Mouse (Mus musculus) midbrain, postnatal 0 days (tissue): ENCODE measurements around the gene Arf1. TPM values are rescaled to one million over a fixed set of nuclear protein-coding genes. Genes with fewer than 3 reads are reported as not detected.

Experiments used
- ATAC-seq: fragments of 200-750 bp; cut with Nextera tagmentation; 2 replicates; pipeline ENCODE4 v1.8.0; 2017; ENCODE audit warnings: moderate number of reproducible peaks, mild to moderate bottlenecking, moderate TSS enrichment, moderate library complexity; ENCODE audit not compliant: low FRiP score
- DNase-seq: peaks from one replicate; pipeline ENCODE4 v3.0.0-alpha.2; 2015; ENCODE audit warnings: low spot score
- H3K27ac ChIP-seq: fragments of 300-500 bp; sonication (generic); 2 replicates; pipeline ENCODE4 v1.5.1; 2014; ENCODE audit warnings: low read depth, mild to moderate bottlenecking, low read length, mixed read lengths
- H3K27me3 ChIP-seq: fragments of 300-500 bp; sonication (generic); 2 replicates; pipeline ENCODE4 v1.6.1; 2014; ENCODE audit warnings: low read length, control low read depth, mixed read lengths; ENCODE audit not compliant: insufficient read depth
- H3K36me3 ChIP-seq: fragments of 300-500 bp; sonication (generic); 2 replicates; pipeline ENCODE4 v1.6.1; 2014; ENCODE audit warnings: low read length, control low read depth, mixed read lengths; ENCODE audit not compliant: insufficient read depth
- H3K4me1 ChIP-seq: fragments of 300-500 bp; sonication (generic); 2 replicates; pipeline ENCODE4 v1.6.1; 2014; ENCODE audit warnings: mild to moderate bottlenecking, control low read depth, antibody characterized with exemption, low read length, mixed read lengths; ENCODE audit not compliant: insufficient read depth
- H3K4me2 ChIP-seq: fragments of 300-500 bp; sonication (generic); 2 replicates; pipeline ENCODE4 v1.6.1; 2014; ENCODE audit warnings: low read depth, mild to moderate bottlenecking, low read length, mixed read lengths; ENCODE audit not compliant: poor library complexity, severe bottlenecking
- H3K4me3 ChIP-seq: fragments of 300-500 bp; sonication (generic); 2 replicates; pipeline ENCODE4 v1.5.1; 2014; ENCODE audit warnings: low read depth, mild to moderate bottlenecking, low read length, moderate library complexity
- H3K9ac ChIP-seq: fragments of 300-500 bp; sonication (generic); replicated peaks from 2 replicates; pipeline ENCODE4 v1.6.1; 2014; ENCODE audit warnings: mild to moderate bottlenecking, low read length, moderate library complexity, mixed read lengths; ENCODE audit not compliant: poor library complexity, severe bottlenecking
- H3K9me3 ChIP-seq: fragments of 300-500 bp; sonication (generic); 2 replicates; pipeline ENCODE4 v1.6.1; 2016; ENCODE audit warnings: low read length, control low read depth
- CTCF ChIP-seq: IDR thresholded peaks from 2 replicates; pipeline ENCODE4 v1.5.1; 2016; ENCODE audit warnings: antibody characterized with exemption, mild to moderate bottlenecking
- WGBS: fragments of 180-500 bp; shearing (Covaris S2); extraction: QIAGEN DNeasy Blood & Tissue Kit; methylation state at CpG from one replicate; pipeline ENCODE4 v1.1.7; 2014; 5-methylcytosine and 5-hydroxymethylcytosine counted together
- polyA plus RNA-seq: library from polyadenylated mRNA; unstranded; fragments of >200 nt; fragmentation: Nextera tagmentation; extraction: Ambion mirVana; gene quantifications from 2 replicates; pipeline ENCODE4 v1.2.1, GENCODE M21; 2015
- total RNA-seq: library from RNA; depleted of rRNA; stranded (reverse); fragments of >200 nt; gene quantifications from 2 replicates; pipeline ENCODE4 v1.2.3, GENCODE M21; 2014

Gene Arf1
- total and polyA plus RNA-seq, 2 experiments from 2014 or later: 409 to 626 TPM

DNA sequence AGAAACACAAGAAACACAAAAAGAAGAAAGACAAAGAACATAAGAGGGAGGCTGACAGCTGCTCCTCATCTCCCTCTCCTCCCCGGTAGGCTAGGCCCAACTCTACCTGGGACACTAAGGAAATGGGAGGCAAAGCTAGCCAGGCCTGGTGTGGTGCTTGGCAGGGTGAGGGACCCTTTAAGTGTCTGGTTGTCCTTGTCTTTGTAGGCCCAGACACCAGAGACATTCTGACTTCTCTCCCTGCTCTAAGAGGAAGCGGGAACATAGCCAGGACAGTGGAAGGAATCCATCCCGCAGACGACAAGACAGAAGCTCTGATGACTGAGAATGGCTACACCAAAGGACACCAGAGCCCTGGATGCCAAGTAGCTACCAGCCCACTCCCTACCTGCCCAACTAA, 18.1 kb downstream of the Arf1 start:
- no peak for TF ChIP-seq CTCF
- Histone ChIP-seq H3K4me3 (no peak overlapping the region), H3K27me3 (no peaks in the 10 kb centered on the region), H3K27ac (no peak overlapping the region), H3K4me2 (no peak overlapping the region), H3K4me1 (no peaks in the 10 kb centered on the region), H3K9ac (no peak overlapping the region), H3K9me3 (no peaks in the 10 kb centered on the region), H3K36me3 (peaks cover 30% of the 10 kb centered on the region)
- no peak for DNase-seq
- WGBS: 82% methylated on average over 4 of the region's 4 CpGs
- no peak for ATAC-seq

DNA sequence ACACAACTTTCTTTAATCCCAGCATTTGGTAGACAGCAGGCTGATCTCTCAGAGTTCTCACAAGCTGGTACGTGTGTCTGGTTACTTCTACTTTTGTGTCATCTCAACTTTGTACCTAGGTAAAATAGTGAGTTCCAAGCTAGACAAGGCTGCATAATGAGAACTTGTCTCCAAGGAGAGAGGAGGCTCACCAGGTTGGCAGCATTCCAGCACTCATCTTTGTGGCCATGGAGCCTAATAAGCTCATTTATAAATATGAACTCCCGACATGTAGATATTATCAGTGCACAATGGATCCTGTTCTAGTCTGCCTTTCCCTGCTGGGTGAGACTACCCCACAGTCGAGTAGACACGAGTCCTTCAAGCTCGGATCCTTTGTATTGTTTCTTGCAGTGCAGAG, 18.5 kb downstream of the Arf1 start:
- peak overlapping the region; percentile 92; the same call in 1 of the 2 replicates for H3K4me3 ChIP-seq
- ATAC-seq (no peak), DNase-seq (no peak)
- TF ChIP-seq CTCF: no peak
- peak overlapping the region; percentile 88 for H3K4me2 ChIP-seq
- H3K9me3 ChIP-seq: no peaks in the 10 kb centered on the region
- H3K36me3 ChIP-seq: peaks cover 30% of the 10 kb centered on the region
- no peaks in the 10 kb centered on the region for H3K4me1 ChIP-seq
- no peaks in the 10 kb centered on the region for H3K27me3 ChIP-seq
- no peak overlapping the region for H3K9ac ChIP-seq
- H3K27ac ChIP-seq: no peak overlapping the region
- 68% methylated on average over 5 of the region's 5 CpGs for WGBS

DNA sequence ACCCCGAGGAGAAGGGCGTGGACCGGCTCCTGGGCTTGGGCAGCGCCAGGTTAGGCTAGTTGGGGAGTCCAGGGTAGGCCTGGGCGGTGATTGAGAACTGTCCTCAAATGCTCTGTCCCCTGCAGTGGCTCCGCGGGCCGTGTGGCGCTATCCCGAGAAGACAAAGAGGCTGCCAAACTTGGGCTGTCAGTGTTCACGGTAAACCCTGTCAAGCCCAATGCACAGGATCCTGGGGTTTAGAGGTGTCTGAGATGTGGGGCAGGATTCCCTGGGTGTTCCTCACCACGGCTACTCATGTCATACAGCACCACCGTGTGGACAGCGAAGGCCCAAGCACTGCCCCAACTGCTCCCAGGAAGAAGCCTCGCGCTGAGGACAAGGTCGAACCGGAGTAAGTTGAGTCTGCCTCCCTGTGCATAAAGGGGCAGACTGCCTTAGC, 19.0 kb downstream of the Arf1 start:
- Histone ChIP-seq H3K9ac (peak overlapping the region; percentile 91), H3K4me2 (peak overlapping the region; percentile 88), H3K4me3 (peak overlapping the region; percentile 92), H3K36me3 (peaks cover 26% of the 10 kb centered on the region), H3K27ac (peak overlapping the region; percentile 92; the same call in 1 of the 2 replicates), H3K27me3 (no peaks in the 10 kb centered on the region), H3K4me1 (no peaks in the 10 kb centered on the region), H3K9me3 (no peaks in the 10 kb centered on the region)
- ATAC-seq: peak; percentile 61
- 9% methylated on average over 18 of the region's 18 CpGs for WGBS
- DNase-seq: peak; percentile 81
- peak; percentile 80 for TF ChIP-seq CTCF

DNA sequence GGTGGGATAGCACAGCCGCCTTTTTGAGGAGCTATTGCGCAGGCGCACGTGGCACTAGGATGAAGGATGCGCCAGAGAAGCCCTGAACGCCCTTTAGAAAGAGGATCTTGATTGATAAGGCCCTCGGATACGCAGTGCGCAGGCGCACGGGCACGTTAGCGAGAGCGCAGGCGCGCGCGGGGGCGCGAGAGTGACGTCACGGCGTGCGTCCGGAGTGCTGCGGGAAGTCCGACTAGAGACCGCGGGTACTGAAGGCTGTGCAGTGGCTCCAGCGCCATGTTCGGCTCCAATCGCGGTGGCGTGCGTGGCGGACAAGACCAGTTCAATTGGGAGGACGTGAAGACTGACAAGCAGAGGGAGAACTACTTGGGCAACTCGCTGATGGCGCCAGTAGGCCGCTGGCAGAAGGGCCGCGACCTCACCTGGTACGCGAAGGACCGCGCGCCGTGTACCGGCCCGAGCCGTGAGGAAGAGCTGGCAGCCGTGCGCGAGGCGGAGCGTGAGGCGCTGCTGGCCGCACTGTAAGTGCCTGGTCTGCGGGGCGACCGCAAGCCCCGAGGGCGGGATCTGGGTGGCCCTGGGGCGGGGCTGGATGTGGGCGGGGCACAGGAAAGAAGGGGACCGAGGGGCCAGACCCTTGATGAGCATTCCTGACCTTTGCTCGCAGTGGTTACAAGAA, 19.8 kb downstream of the Arf1 start, which contains the start of gene 2310033P09Rik:
2310033P09Rik (plus strand) TSS at position 169 of the 679 bp plus-strand sequence.
- TF ChIP-seq CTCF: no peak
- peak within 1 kb of the TSS; percentile 88 for H3K4me2 ChIP-seq
- H3K4me1 ChIP-seq: no peaks in the 10 kb centered on the region
- ATAC-seq (peak; percentile 90), DNase-seq (peak; percentile 97)
- WGBS: under 1% methylated on average over 66 of the region's 67 CpGs
- peaks cover 26% of the 10 kb centered on the region for H3K36me3 ChIP-seq
- H3K27ac ChIP-seq: peak within 1 kb of the TSS; percentile 92
- H3K27me3 ChIP-seq: no peaks in the 10 kb centered on the region
- H3K9me3 ChIP-seq: no peaks in the 10 kb centered on the region
- H3K4me3 ChIP-seq: peak within 1 kb of the TSS; percentile 92
- H3K9ac ChIP-seq: peak within 1 kb of the TSS; percentile 91

DNA sequence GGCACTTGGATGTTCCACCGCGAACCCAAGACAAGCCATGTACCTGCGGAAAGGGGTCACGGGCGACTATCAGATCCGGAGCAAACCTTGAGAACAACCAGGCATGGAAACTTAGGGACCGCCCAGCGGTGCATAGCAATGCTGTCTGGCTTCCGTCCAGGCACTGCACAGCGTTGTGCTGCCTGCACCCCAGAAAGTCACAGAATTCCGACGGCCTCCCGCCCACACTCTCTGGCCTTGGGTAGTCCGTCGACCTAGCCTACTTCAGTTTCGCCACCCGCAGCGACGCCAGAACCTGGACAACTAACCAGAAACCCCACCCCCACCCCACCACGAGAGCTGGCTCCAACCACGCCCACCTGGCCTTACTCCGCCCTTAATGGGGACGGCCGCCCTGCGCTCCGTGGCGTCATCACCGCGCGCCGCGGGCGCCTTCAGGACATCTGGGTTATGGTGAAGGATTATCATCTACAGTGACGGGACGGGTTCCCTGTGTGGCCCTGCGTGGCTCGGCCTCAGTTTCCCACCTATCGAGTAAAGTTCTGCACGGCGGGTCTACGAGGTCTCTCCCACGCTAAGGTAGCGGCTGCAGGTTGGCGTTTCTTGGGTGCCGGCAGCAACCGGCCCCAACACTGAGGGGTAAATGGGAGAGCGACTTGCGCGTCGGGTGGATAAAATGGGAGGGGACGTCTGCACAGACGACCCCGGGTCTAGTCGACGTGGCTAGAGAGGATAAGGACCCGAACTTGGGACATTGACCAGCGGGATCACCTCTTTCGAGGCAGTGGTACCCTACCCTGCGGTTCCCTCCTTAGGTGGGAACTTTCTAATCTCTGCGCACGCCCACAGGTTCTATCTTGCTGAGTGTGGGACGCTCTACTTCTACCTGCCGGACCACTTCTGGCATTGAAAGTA, 25.7 kb downstream of the Arf1 start, which contains the start of gene Mrpl55:
Mrpl55 (plus strand) TSS at position 406 of the 915 bp plus-strand sequence.
- Histone ChIP-seq H3K9me3 (no peaks in the 10 kb centered on the region), H3K4me2 (peak within 1 kb of the TSS; percentile 90), H3K4me1 (peaks cover 5% of the 10 kb centered on the region; the same call in 1 of the 2 replicates), H3K9ac (peak within 1 kb of the TSS; percentile 78), H3K27ac (peak within 1 kb of the TSS; percentile 63), H3K4me3 (peak within 1 kb of the TSS; percentile 87), H3K27me3 (no peaks in the 10 kb centered on the region), H3K36me3 (peaks cover 7% of the 10 kb centered on the region; the same call in 1 of the 2 replicates)
- ATAC-seq: peak; percentile 91
- under 1% methylated on average over 62 of the region's 63 CpGs for whole genome bisulfite sequencing
- DNase-seq: peak; percentile 96
- no peak for TF ChIP-seq CTCF
